Mouse (Mus musculus): ENCODE measurements around the gene Ppp3ca. TPM values are rescaled to one million over a fixed set of nuclear protein-coding genes. Genes with fewer than 3 reads are reported as not detected.

Ppp3ca gene
- polyA plus RNA-seq, 2 experiments = 31.5 to 74.8 TPM

DNA sequence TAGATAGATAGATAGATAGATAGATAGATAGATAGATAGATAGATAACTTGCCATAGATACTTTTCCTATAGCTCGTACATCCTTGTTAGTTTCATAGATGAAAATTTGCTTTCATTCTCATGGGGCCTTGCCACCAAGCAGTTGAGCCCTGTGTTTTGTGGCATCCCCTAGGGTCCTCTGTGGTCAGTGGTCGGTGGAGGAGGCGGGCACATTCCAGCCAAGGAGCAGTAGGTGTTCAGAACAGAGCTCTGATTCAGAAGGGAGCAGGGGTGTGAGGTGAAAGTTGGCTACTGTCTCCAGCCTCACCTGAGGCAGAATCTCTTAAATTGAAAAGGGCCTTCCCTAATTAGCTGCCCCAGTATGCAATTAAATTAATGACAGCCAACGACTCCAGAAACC lies 36.1 kb downstream of the Ppp3ca start:
- peaks cover 33% of the 10 kb centered on the region for H3K4me1 ChIP-seq (ENCODE audit: control insufficient read depth, insufficient read depth, low read length)
- H3K9ac ChIP-seq (ENCODE audit: low read depth, low read length, severe bottlenecking) = no peak overlapping the region
- no peaks in the 10 kb centered on the region; the same call in 1 of the 2 replicates for H3K27me3 ChIP-seq (ENCODE audit: control insufficient read depth, insufficient read depth, low read length)
- ATAC-seq (ENCODE audit: low FRiP score, low read depth) (no peak), DNase-seq (ENCODE audit: low spot score) (no peak)
- no peaks in the 10 kb centered on the region for H3K9me3 ChIP-seq (ENCODE audit: control insufficient read depth, low read length)
- no peaks in the 10 kb centered on the region for H3K36me3 ChIP-seq (ENCODE audit: control insufficient read depth, insufficient read depth, low read length)
- H3K4me2 ChIP-seq (replicated peaks; ENCODE audit: low read depth, low read length, severe bottlenecking) = no peak overlapping the region
- no peak for TF ChIP-seq POLR2A (IDR thresholded peaks at IDR 0.05; ENCODE audit: borderline replicate concordance, extremely low read depth, insufficient read depth, insufficient read length)
- H3K27ac ChIP-seq (replicated peaks; ENCODE audit: low read depth, low read length) = no peak overlapping the region
- WGBS = 58% methylated on average over 4 of the region's 4 CpGs
- no peak overlapping the region for H3K4me3 ChIP-seq (replicated peaks; ENCODE audit: low read length)

- H3K4me3 ChIP-seq (replicated peaks; ENCODE audit: low read length) = no peak overlapping the region
- no peak for DNase-seq (ENCODE audit: low spot score)
- 60% methylated on average over 7 of the region's 7 CpGs for WGBS
Measured at GRCm38 (mm10) chr3:136706771-136707170, 36.8 kb downstream of the Ppp3ca start.

GRCm38 (mm10) chr3:136707222-136708019 lies 37.5 kb downstream of the Ppp3ca start:
- H3K36me3 ChIP-seq (ENCODE audit: control insufficient read depth, insufficient read depth, low read length) = 0 out of 2 replicates have a peak, but pooled peaks cover 5% of the 10 kb centered on the region
- no peak for TF ChIP-seq POLR2A (IDR thresholded peaks at IDR 0.05; ENCODE audit: borderline replicate concordance, extremely low read depth, insufficient read depth, insufficient read length)
- 35% methylated on average over 3 of the region's 3 CpGs for WGBS
- H3K27me3 ChIP-seq (ENCODE audit: control insufficient read depth, insufficient read depth, low read length) = no peaks in the 10 kb centered on the region; the same call in 1 of the 2 replicates
- DNase-seq (ENCODE audit: low spot score) = no peak
- H3K27ac ChIP-seq (replicated peaks; ENCODE audit: low read depth, low read length) = no peak overlapping the region
- H3K4me1 ChIP-seq (ENCODE audit: control insufficient read depth, insufficient read depth, low read length) = peaks cover 33% of the 10 kb centered on the region
- no peak overlapping the region for H3K4me2 ChIP-seq (replicated peaks; ENCODE audit: low read depth, low read length, severe bottlenecking)
- no peak for ATAC-seq (ENCODE audit: low FRiP score, low read depth)
- no peaks in the 10 kb centered on the region for H3K9me3 ChIP-seq (ENCODE audit: control insufficient read depth, low read length)
- H3K4me3 ChIP-seq (replicated peaks; ENCODE audit: low read length) = no peak overlapping the region
- no peak overlapping the region for H3K9ac ChIP-seq (ENCODE audit: low read depth, low read length, severe bottlenecking)

More at GRCm38 (mm10) chr3:136706771-136707170, 36.8 kb downstream of the Ppp3ca start:
- H3K27me3 ChIP-seq (ENCODE audit: control insufficient read depth, insufficient read depth, low read length) = no peaks in the 10 kb centered on the region; the same call in 1 of the 2 replicates
- TF ChIP-seq POLR2A (IDR thresholded peaks at IDR 0.05; ENCODE audit: borderline replicate concordance, extremely low read depth, insufficient read depth, insufficient read length) = no peak
- H3K4me2 ChIP-seq (replicated peaks; ENCODE audit: low read depth, low read length, severe bottlenecking) = no peak overlapping the region
- 0 out of 2 replicates have a peak, but pooled peaks cover 3% of the 10 kb centered on the region for H3K36me3 ChIP-seq (ENCODE audit: control insufficient read depth, insufficient read depth, low read length)
- no peak for ATAC-seq (ENCODE audit: low FRiP score, low read depth)
- H3K4me1 ChIP-seq (ENCODE audit: control insufficient read depth, insufficient read depth, low read length) = peaks cover 33% of the 10 kb centered on the region
- H3K9me3 ChIP-seq (ENCODE audit: control insufficient read depth, low read length) = no peaks in the 10 kb centered on the region
- H3K9ac ChIP-seq (ENCODE audit: low read depth, low read length, severe bottlenecking) = no peak overlapping the region
- H3K27ac ChIP-seq (replicated peaks; ENCODE audit: low read depth, low read length) = no peak overlapping the region

DNA sequence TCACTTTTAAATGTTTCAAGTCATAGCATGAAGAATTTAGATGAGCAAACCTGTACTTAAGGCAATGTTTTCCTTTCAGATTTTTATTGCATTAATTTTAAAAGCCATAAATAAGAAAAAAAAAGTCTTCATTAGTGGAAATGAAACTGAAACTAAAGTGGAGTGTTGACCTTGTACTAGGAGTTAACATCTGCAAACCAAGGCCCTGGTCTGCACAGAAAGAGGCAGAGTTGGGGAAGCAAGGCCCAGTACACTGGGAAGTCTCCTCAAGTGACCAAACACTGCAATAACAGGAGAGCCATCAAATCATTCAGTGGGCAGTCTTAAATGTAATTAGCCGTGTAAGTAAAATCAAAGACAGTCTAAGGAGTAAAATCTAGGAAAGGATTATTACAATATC lies 38.3 kb downstream of the Ppp3ca start:
- Histone ChIP-seq H3K4me3 (replicated peaks; ENCODE audit: low read length) (no peak overlapping the region), H3K4me1 (ENCODE audit: control insufficient read depth, insufficient read depth, low read length) (peaks cover 33% of the 10 kb centered on the region), H3K36me3 (ENCODE audit: control insufficient read depth, insufficient read depth, low read length) (0 out of 2 replicates have a peak, but pooled peaks cover 5% of the 10 kb centered on the region), H3K4me2 (replicated peaks; ENCODE audit: low read depth, low read length, severe bottlenecking) (no peak overlapping the region), H3K9ac (ENCODE audit: low read depth, low read length, severe bottlenecking) (no peak overlapping the region), H3K9me3 (ENCODE audit: control insufficient read depth, low read length) (no peaks in the 10 kb centered on the region), H3K27me3 (ENCODE audit: control insufficient read depth, insufficient read depth, low read length) (no peaks in the 10 kb centered on the region; the same call in 1 of the 2 replicates), H3K27ac (replicated peaks; ENCODE audit: low read depth, low read length) (no peak overlapping the region)
- WGBS = 10% methylated on average over 1 of the region's 1 CpGs
- ATAC-seq (ENCODE audit: low FRiP score, low read depth) (no peak), DNase-seq (ENCODE audit: low spot score) (no peak)
- no peak for TF ChIP-seq POLR2A (IDR thresholded peaks at IDR 0.05; ENCODE audit: borderline replicate concordance, extremely low read depth, insufficient read depth, insufficient read length)

GRCm38 (mm10) chr3:136710310-136710906 lies 40.5 kb downstream of the Ppp3ca start:
- ATAC-seq (ENCODE audit: low FRiP score, low read depth) = no peak
- no peaks in the 10 kb centered on the region; the same call in 1 of the 2 replicates for H3K27me3 ChIP-seq (ENCODE audit: control insufficient read depth, insufficient read depth, low read length)
- H3K4me3 ChIP-seq (replicated peaks; ENCODE audit: low read length) = no peak overlapping the region
- H3K9me3 ChIP-seq (ENCODE audit: control insufficient read depth, low read length) = no peaks in the 10 kb centered on the region
- WGBS = 78% methylated on average over 10 of the region's 10 CpGs
- no peak overlapping the region for H3K4me2 ChIP-seq (replicated peaks; ENCODE audit: low read depth, low read length, severe bottlenecking)
- no peak for TF ChIP-seq POLR2A (IDR thresholded peaks at IDR 0.05; ENCODE audit: borderline replicate concordance, extremely low read depth, insufficient read depth, insufficient read length)
- peaks cover 16% of the 10 kb centered on the region for H3K4me1 ChIP-seq (ENCODE audit: control insufficient read depth, insufficient read depth, low read length)
- 0 out of 2 replicates have a peak, but pooled peaks cover 5% of the 10 kb centered on the region for H3K36me3 ChIP-seq (ENCODE audit: control insufficient read depth, insufficient read depth, low read length)
- no peak overlapping the region for H3K27ac ChIP-seq (replicated peaks; ENCODE audit: low read depth, low read length)
- no peak for DNase-seq (ENCODE audit: low spot score)
- H3K9ac ChIP-seq (ENCODE audit: low read depth, low read length, severe bottlenecking) = no peak overlapping the region

Measured in limb, embryonic 14.5 days (tissue).